Mouse (Mus musculus) forebrain, postnatal 0 days (tissue): ENCODE data around the gene Ydjc. TPM values are rescaled to one million over a fixed set of nuclear protein-coding genes. Genes with fewer than 3 reads are reported as not detected.

ENCODE experiments used
- ATAC-seq: fragments of 200-750 bp; cut with Nextera tagmentation; 2 replicates; pipeline ENCODE4 v1.8.0; 2017; ENCODE audit warnings: mild to moderate bottlenecking, moderate library complexity
- DNase-seq: peaks from one replicate; pipeline ENCODE4 v3.0.0-alpha.2; 2015
- H3K27ac ChIP-seq: fragments of 300-500 bp; sonication (generic); 2 replicates; pipeline ENCODE4 v1.5.1; 2014; ENCODE audit warnings: low read depth, mild to moderate bottlenecking, antibody characterized with exemption, low read length, moderate library complexity, mixed read lengths
- H3K27me3 ChIP-seq: fragments of 300-500 bp; sonication (generic); 2 replicates; pipeline ENCODE4 v1.6.1; 2014; ENCODE audit warnings: mild to moderate bottlenecking, low read length, mixed read lengths; ENCODE audit not compliant: insufficient read depth
- H3K36me3 ChIP-seq: fragments of 300-500 bp; sonication (generic); 2 replicates; pipeline ENCODE4 v1.6.1; 2014; ENCODE audit warnings: mild to moderate bottlenecking, moderate library complexity; ENCODE audit not compliant: insufficient read depth
- H3K4me1 ChIP-seq: fragments of 300-500 bp; sonication (generic); 2 replicates; pipeline ENCODE4 v1.6.1; 2014; ENCODE audit warnings: antibody characterized with exemption; ENCODE audit not compliant: insufficient read depth
- H3K4me2 ChIP-seq: fragments of 300-500 bp; sonication (generic); 2 replicates; pipeline ENCODE4 v1.6.1; 2014; ENCODE audit warnings: low read depth, mild to moderate bottlenecking, moderate library complexity
- H3K4me3 ChIP-seq: fragments of 300-500 bp; sonication (generic); 2 replicates; pipeline ENCODE4 v1.5.1; 2014; ENCODE audit warnings: low read depth, low read length, mixed read lengths
- H3K9ac ChIP-seq: fragments of 300-500 bp; sonication (generic); 2 replicates; pipeline ENCODE4 v1.6.1; 2014; ENCODE audit warnings: mild to moderate bottlenecking
- H3K9me3 ChIP-seq: fragments of 300-500 bp; sonication (generic); 2 replicates; pipeline ENCODE4 v1.6.1; 2016; ENCODE audit warnings: low read length
- CTCF ChIP-seq: sonication (generic); IDR thresholded peaks from 2 replicates; pipeline ENCODE4 v1.5.1; 2016; ENCODE audit warnings: antibody characterized with exemption, control low read depth, low read depth
- WGBS: fragments of 180-500 bp; shearing (Covaris S2); extraction: QIAGEN DNeasy Blood & Tissue Kit; methylation state at CpG from one replicate; pipeline ENCODE4 v1.1.7; 2014; 5-methylcytosine and 5-hydroxymethylcytosine counted together
- polyA plus RNA-seq: library from polyadenylated mRNA; unstranded; fragments of >200 nt; fragmentation: Nextera tagmentation; extraction: Ambion mirVana; gene quantifications from 2 replicates; pipeline ENCODE4 v1.2.1, GENCODE M21; 2015
- total RNA-seq: library from RNA; depleted of rRNA; stranded (reverse); fragments of >200 nt; gene quantifications from 2 replicates; pipeline ENCODE4 v1.2.3, GENCODE M21; 2014

Gene Ydjc
- total and polyA plus RNA-seq, 2 experiments from 2014 or later, result 44.7 to 57.4 TPM

- ATAC-seq (no peak), DNase-seq (no peak)
- Histone ChIP-seq H3K9me3 (no peaks in the 10 kb centered on the region), H3K4me1 (no peaks in the 10 kb centered on the region), H3K4me3 (no peak overlapping the region), H3K36me3 (peaks cover 16% of the 10 kb centered on the region), H3K4me2 (no peak overlapping the region), H3K9ac (no peak overlapping the region), H3K27me3 (no peaks in the 10 kb centered on the region), H3K27ac (no peak overlapping the region)
- 97% methylated on average over 1 of the region's 1 CpGs for WGBS
- no peak for TF ChIP-seq CTCF
These were observed 33.3 kb downstream of the Ydjc start for GRCm38 (mm10) chr16:17177623-17178170.

GRCm38 (mm10) chr16:17179706-17180105, 35.3 kb downstream of the Ydjc start:
- Histone ChIP-seq H3K27me3 (no peaks in the 10 kb centered on the region), H3K4me2 (no peak overlapping the region), H3K9me3 (no peaks in the 10 kb centered on the region), H3K4me3 (no peak overlapping the region), H3K9ac (no peak overlapping the region), H3K4me1 (no peaks in the 10 kb centered on the region), H3K27ac (no peak overlapping the region), H3K36me3 (peaks cover 12% of the 10 kb centered on the region; the same call in 1 of the 2 replicates)
- WGBS, result 92% methylated on average over 3 of the region's 3 CpGs
- ATAC-seq, result no peak
- DNase-seq, result no peak
- no peak for TF ChIP-seq CTCF

GRCm38 (mm10) chr16:17181382-17181781, 37.0 kb downstream of the Ydjc start:
- TF ChIP-seq CTCF, result no peak
- Histone ChIP-seq H3K27me3 (no peaks in the 10 kb centered on the region), H3K36me3 (0 out of 2 replicates have a peak, but pooled peaks cover 5% of the 10 kb centered on the region), H3K4me3 (no peak overlapping the region), H3K27ac (no peak overlapping the region), H3K9ac (no peak overlapping the region), H3K4me2 (no peak overlapping the region), H3K4me1 (no peaks in the 10 kb centered on the region), H3K9me3 (no peaks in the 10 kb centered on the region)
- DNase-seq (no peak), ATAC-seq (no peak)
- WGBS, result 81% methylated on average over 4 of the region's 4 CpGs

GRCm38 (mm10) chr16:17182136-17182535, 37.7 kb downstream of the Ydjc start:
- no peak for ATAC-seq
- 90% methylated on average over 2 of the region's 2 CpGs for WGBS

GRCm38 (mm10) chr16:17183003-17183402, 38.6 kb downstream of the Ydjc start:
- H3K4me2 ChIP-seq, result no peak overlapping the region
- H3K4me3 ChIP-seq, result no peak overlapping the region
- no peak for ATAC-seq
- DNase-seq, result no peak
- H3K9ac ChIP-seq, result no peak overlapping the region
- H3K36me3 ChIP-seq, result 0 out of 2 replicates have a peak, but pooled peaks cover 9% of the 10 kb centered on the region
- TF ChIP-seq CTCF, result no peak
- H3K9me3 ChIP-seq, result no peaks in the 10 kb centered on the region
- WGBS, result 80% methylated on average over 3 of the region's 3 CpGs
- H3K4me1 ChIP-seq, result no peaks in the 10 kb centered on the region
- no peaks in the 10 kb centered on the region for H3K27me3 ChIP-seq
- H3K27ac ChIP-seq, result no peak overlapping the region

More at GRCm38 (mm10) chr16:17182136-17182535, 37.7 kb downstream of the Ydjc start:
- no peak for TF ChIP-seq CTCF
- Histone ChIP-seq H3K27ac (no peak overlapping the region), H3K27me3 (no peaks in the 10 kb centered on the region), H3K9me3 (no peaks in the 10 kb centered on the region), H3K4me3 (no peak overlapping the region), H3K36me3 (0 out of 2 replicates have a peak, but pooled peaks cover 9% of the 10 kb centered on the region), H3K4me2 (no peak overlapping the region), H3K4me1 (no peaks in the 10 kb centered on the region), H3K9ac (no peak overlapping the region)
- no peak for DNase-seq

- Histone ChIP-seq H3K9me3 (no peaks in the 10 kb centered on the region), H3K4me1 (no peaks in the 10 kb centered on the region), H3K36me3 (0 out of 2 replicates have a peak, but pooled peaks cover 9% of the 10 kb centered on the region), H3K4me2 (no peak overlapping the region), H3K9ac (no peak overlapping the region), H3K27me3 (no peaks in the 10 kb centered on the region), H3K27ac (no peak overlapping the region), H3K4me3 (no peak overlapping the region)
- no peak for ATAC-seq
- TF ChIP-seq CTCF, result no peak
- no peak for DNase-seq
These were observed 41.1 kb downstream of the Ydjc start for GRCm38 (mm10) chr16:17185475-17185874.

- Histone ChIP-seq H3K4me3 (no peak overlapping the region), H3K9me3 (no peaks in the 10 kb centered on the region), H3K27ac (no peak overlapping the region), H3K4me1 (no peaks in the 10 kb centered on the region), H3K9ac (no peak overlapping the region), H3K4me2 (no peak overlapping the region), H3K27me3 (no peaks in the 10 kb centered on the region), H3K36me3 (no peaks in the 10 kb centered on the region)
- 96% methylated on average over 4 of the region's 4 CpGs for WGBS
- no peak for DNase-seq
- ATAC-seq, result no peak
- TF ChIP-seq CTCF, result no peak
These were observed 49.4 kb downstream of the Ydjc start for GRCm38 (mm10) chr16:17193823-17194222.
